Mouse (Mus musculus) MEL (cell line): ENCODE data around the gene Ankrd54. TPM values are rescaled to one million over a fixed set of nuclear protein-coding genes. Genes with fewer than 3 reads are reported as not detected.

ENCODE experiments used
- DNase-seq: peaks from one replicate; pipeline ENCODE4 v3.0.0; 2011; ENCODE audit warnings: low read depth, low spot score
- H3K27ac ChIP-seq: 2 replicates; pipeline ENCODE4 v1.5.1; 2012; ENCODE audit warnings: low read depth, mild to moderate bottlenecking, control low read depth, low read length, moderate library complexity; ENCODE audit not compliant: control insufficient read depth
- H3K27me3 ChIP-seq, 2 experiments: fragments of 150-350 bp in 1 of 2; sonication (generic) in 1 of 2; 2 replicates each; pipeline ENCODE4 v1.6.1; 2012; ENCODE audit warnings: low read length in 2 of 2, mild to moderate bottlenecking in 2 of 2, improper control_type of control experiment in 1 of 2, moderate library complexity in 1 of 2; ENCODE audit not compliant: insufficient read depth in 2 of 2, control insufficient read depth in 1 of 2
- H3K36me3 ChIP-seq, 2 experiments: 2 replicates each; pipeline ENCODE4 v1.6.1; 2012 to 2014; ENCODE audit warnings: low read length in 2 of 2, improper control_type of control experiment in 1 of 2, inconsistent platforms in 1 of 2, mild to moderate bottlenecking in 1 of 2; ENCODE audit not compliant: insufficient read depth in 2 of 2, control insufficient read depth in 1 of 2
- H3K4me1 ChIP-seq, 2 experiments: fragments of 150-350 bp in 1 of 2; sonication (generic) in 1 of 2; 2 replicates each; pipeline ENCODE4 v1.6.1; 2012; ENCODE audit warnings: low read length in 2 of 2, improper control_type of control experiment in 1 of 2, mild to moderate bottlenecking in 1 of 2; ENCODE audit not compliant: insufficient read depth in 2 of 2, control insufficient read depth in 1 of 2
- H3K4me3 ChIP-seq, 2 experiments: fragments of 150-350 bp in 1 of 2; sonication (generic) in 1 of 2; 2 replicates each; pipeline ENCODE4 v1.5.1; 2012; ENCODE audit warnings: low read depth in 2 of 2, low read length in 2 of 2, mild to moderate bottlenecking in 2 of 2, moderate library complexity in 2 of 2, control low read depth in 1 of 2, improper control_type of control experiment in 1 of 2; ENCODE audit not compliant: control insufficient read depth in 1 of 2, insufficient read depth in 1 of 2
- H3K79me2 ChIP-seq: 2 replicates; pipeline ENCODE4 v1.6.1; 2012; ENCODE audit warnings: mild to moderate bottlenecking, low read length, moderate library complexity; ENCODE audit not compliant: control insufficient read depth, poor library complexity, insufficient read depth
- H3K9ac ChIP-seq: 2 replicates; pipeline ENCODE4 v1.6.1; 2012; ENCODE audit warnings: low read depth, mild to moderate bottlenecking, control low read depth, low read length, moderate library complexity; ENCODE audit not compliant: control insufficient read depth, poor library complexity, severe bottlenecking
- H3K9me3 ChIP-seq: fragments of 150-350 bp; sonication (generic); replicated peaks from 2 replicates; pipeline ENCODE4 v1.6.1; 2012; ENCODE audit warnings: mild to moderate bottlenecking, low read length, improper control_type of control experiment, moderate library complexity; ENCODE audit not compliant: insufficient read depth
- CHD2 ChIP-seq: IDR thresholded peaks from 2 replicates; pipeline ENCODE4 v1.6.1; 2011; ENCODE audit warnings: low read length, improper control_type of control experiment
- CTCF ChIP-seq, 3 experiments: IDR thresholded peaks in 2 of 3; conservative IDR thresholded peaks in 1 of 3; 2 replicates each; pipeline ENCODE4 v1.5.1; 2011 to 2012; ENCODE audit warnings: low read length in 3 of 3, low read depth in 2 of 3, mild to moderate bottlenecking in 2 of 3, improper control_type of control experiment in 1 of 3, inconsistent platforms in 1 of 3, mixed read lengths in 1 of 3, moderate library complexity in 1 of 3; ENCODE audit not compliant: control insufficient read depth in 1 of 3, insufficient read depth in 1 of 3, poor library complexity in 1 of 3, severe bottlenecking in 1 of 3
- GABPA ChIP-seq: IDR thresholded peaks from 2 replicates; pipeline ENCODE4 v1.6.1; 2012; ENCODE audit warnings: low read depth, mild to moderate bottlenecking, inconsistent platforms, low read length, improper control_type of control experiment, moderate library complexity
- JUND ChIP-seq: IDR thresholded peaks from 2 replicates; pipeline ENCODE4 v1.6.1; 2011; ENCODE audit warnings: low read depth, mild to moderate bottlenecking, improper control_type of control experiment, low read length
- MAFK ChIP-seq: IDR thresholded peaks from 2 replicates; pipeline ENCODE4 v1.6.1; 2011; ENCODE audit warnings: low read depth, mild to moderate bottlenecking, low read length, improper control_type of control experiment, borderline replicate concordance
- MXI1 ChIP-seq: IDR thresholded peaks from 2 replicates; pipeline ENCODE4 v1.6.1; 2011; ENCODE audit warnings: mild to moderate bottlenecking, low read depth, low read length, improper control_type of control experiment
- MYB ChIP-seq: IDR thresholded peaks from 2 replicates; pipeline ENCODE4 v1.6.1; 2011; ENCODE audit warnings: mild to moderate bottlenecking, low read depth, low read length, improper control_type of control experiment
- NELFE ChIP-seq: IDR thresholded peaks from 2 replicates; pipeline ENCODE4 v1.6.1; 2011; ENCODE audit warnings: low read depth, low read length, improper control_type of control experiment
- RAD21 ChIP-seq: IDR thresholded peaks from 2 replicates; pipeline ENCODE4 v1.6.1; 2011; ENCODE audit warnings: mild to moderate bottlenecking, low read depth, low read length, improper control_type of control experiment
- RCOR1 ChIP-seq: IDR thresholded peaks from 2 replicates; pipeline ENCODE4 v1.6.1; 2012; ENCODE audit warnings: low read depth, mild to moderate bottlenecking, inconsistent platforms, low read length, improper control_type of control experiment
- SIN3A ChIP-seq: IDR thresholded peaks from 2 replicates; pipeline ENCODE4 v1.6.1; 2012; ENCODE audit warnings: low read length, improper control_type of control experiment, inconsistent platforms
- SMC3 ChIP-seq: IDR thresholded peaks from 2 replicates; pipeline ENCODE4 v1.6.1; 2011; ENCODE audit warnings: low read depth, low read length, improper control_type of control experiment
- TBP ChIP-seq: IDR thresholded peaks from 2 replicates; pipeline ENCODE4 v1.8.0; 2011; ENCODE audit warnings: low read depth, low read length, improper control_type of control experiment
- TCF12 ChIP-seq: IDR thresholded peaks from 2 replicates; pipeline ENCODE4 v1.6.1; 2014; ENCODE audit warnings: low read depth, mild to moderate bottlenecking, inconsistent platforms, low read length, improper control_type of control experiment, moderate library complexity
- UBTF ChIP-seq: IDR thresholded peaks from 2 replicates; pipeline ENCODE4 v1.6.1; 2012; ENCODE audit warnings: low read depth, mild to moderate bottlenecking, inconsistent platforms, low read length, improper control_type of control experiment, moderate library complexity, borderline replicate concordance; ENCODE audit not compliant: insufficient read depth
- ZKSCAN1 ChIP-seq: IDR thresholded peaks from 2 replicates; pipeline ENCODE4 v1.6.1; 2012; ENCODE audit warnings: low read depth, mild to moderate bottlenecking, inconsistent platforms, low read length, improper control_type of control experiment, moderate library complexity
- ZNF384 ChIP-seq: IDR thresholded peaks from 2 replicates; pipeline ENCODE4 v1.6.1; 2012; ENCODE audit warnings: low read depth, mild to moderate bottlenecking, inconsistent platforms, low read length, improper control_type of control experiment
- polyA plus RNA-seq, 2 experiments: library from polyadenylated mRNA; stranded (reverse) in 1 of 2; unstranded in 1 of 2; fragments of >175 nt in 1 of 2; fragments of >200 nt in 1 of 2; gene quantifications; 2 replicates each; pipeline versions ENCODE4 v1.2.1 to v1.2.4; 2012; ENCODE audit warnings: low replicate concordance in 2 of 2, low read depth in 1 of 2; ENCODE audit not compliant: insufficient read length in 2 of 2, insufficient read depth in 1 of 2, missing spikeins in 1 of 2
- total RNA-seq: library from RNA; depleted of rRNA; stranded (reverse); fragments of 300-350 nt; gene quantifications from 2 replicates; pipeline ENCODE4 v1.2.3, GENCODE M21; 2012

Ankrd54 gene
- total and polyA plus RNA-seq, 3 experiments = 42.3 to 62.2 TPM; not detected in 1

GRCm38 (mm10) chr15:79101531-79101930 is 38.8 kb upstream of the Ankrd54 start:
- Histone ChIP-seq H3K79me2 (no peaks in the 10 kb centered on the region), H3K27me3 (no peaks in the 10 kb centered on the region), H3K27ac (no peak overlapping the region), H3K4me1 (peaks cover 0 to 3% of the 10 kb centered on the region in 2 experiments; a peak in 1 of 4 replicates), H3K9me3 (no peaks in the 10 kb centered on the region), H3K9ac (no peak overlapping the region), H3K4me3 (no peak overlapping the region), H3K36me3 (peaks cover 0 to 2% of the 10 kb centered on the region in 2 experiments; a peak in 1 of 4 replicates)
- DNase-seq = no peak
- no peak for TF ChIP-seq CHD2

- no peak for TF ChIP-seq MXI1
- no peak for TF ChIP-seq GABPA
- TF ChIP-seq UBTF = no peak
- TF ChIP-seq SMC3 = no peak
- Histone ChIP-seq H3K4me1 (peaks cover 0 to 3% of the 10 kb centered on the region in 2 experiments; a peak in 1 of 4 replicates), H3K27me3 (no peaks in the 10 kb centered on the region), H3K79me2 (no peaks in the 10 kb centered on the region), H3K4me3 (no peak overlapping the region), H3K9me3 (no peaks in the 10 kb centered on the region), H3K27ac (no peak overlapping the region), H3K36me3 (peaks cover 0 to 2% of the 10 kb centered on the region in 2 experiments; a peak in 1 of 4 replicates), H3K9ac (no peak overlapping the region)
- DNase-seq = no peak
Observed at GRCm38 (mm10) chr15:79100391-79100790, 37.7 kb upstream of the Ankrd54 start.

- H3K4me3 ChIP-seq = no peak overlapping the region
- H3K4me1 ChIP-seq = peaks cover 0 to 3% of the 10 kb centered on the region in 2 experiments; a peak in 1 of 4 replicates
- TF ChIP-seq SIN3A (no peak), SMC3 (no peak), MYB (no peak), NELFE (no peak), TCF12 (no peak), RAD21 (no peak), TBP (no peak), ZKSCAN1 (no peak), MAFK (no peak), CTCF (IDR thresholded peaks at IDR 0.05 in 2 of 3, conservative IDR thresholded peaks at IDR 0.05 in 1 of 3; ENCODE audit: control insufficient read depth in 1 of 3, insufficient read depth in 1 of 3, low read depth in 2 of 3, low read length in 3 of 3, poor library complexity in 1 of 3, severe bottlenecking in 1 of 3) (no peak), ZNF384 (no peak), JUND (no peak), RCOR1 (no peak)
- TF ChIP-seq, all 39 proteins: peak for 0
- H3K27ac ChIP-seq = no peak overlapping the region
- no peaks in the 10 kb centered on the region for H3K27me3 ChIP-seq
- H3K9me3 ChIP-seq = no peaks in the 10 kb centered on the region
- no peak for DNase-seq
- H3K9ac ChIP-seq = no peak overlapping the region
- peaks cover 0 to 2% of the 10 kb centered on the region in 2 experiments; a peak in 1 of 4 replicates for H3K36me3 ChIP-seq
- no peaks in the 10 kb centered on the region for H3K79me2 ChIP-seq
Observed at GRCm38 (mm10) chr15:79099456-79099855, 36.8 kb upstream of the Ankrd54 start.
